Mouse (Mus musculus): ENCODE measurements at regions not wholly inside any gene's neighbourhood (a gene's known extent, or its start where the extent isn't known, plus 50 kb on each side); places are given as distances from the start of the nearest gene placed in this dataset.
A peak's percentile ranks its signal among the peaks of the same experiment; 100 is the strongest.
"Not testable (repeated sequence)": the region's sequence is repeated elsewhere in the genome, so short reads cannot be mapped to it uniquely, and the experiment has no call there.

DNA sequence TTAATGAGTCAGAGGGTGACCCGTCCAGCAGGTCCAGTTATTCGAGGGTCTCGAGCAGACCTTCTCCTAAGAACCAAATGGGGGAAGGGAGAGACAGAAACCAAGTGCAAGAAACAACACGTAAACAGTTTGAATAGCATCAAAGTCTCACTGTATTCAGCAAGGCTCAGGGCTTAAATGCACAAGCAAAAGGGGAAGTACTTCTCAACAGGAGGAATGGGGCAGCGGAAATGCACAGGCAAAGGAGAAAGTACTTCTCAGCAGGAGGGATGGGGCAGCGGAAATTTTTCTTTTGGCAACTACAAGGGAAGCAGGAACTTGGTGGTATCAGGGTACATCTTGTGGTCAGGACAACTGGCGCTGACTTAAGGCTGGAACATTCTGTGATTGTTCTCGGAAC, 330.6 kb downstream of the 9430069I07Rik start:
- H3K4me2 ChIP-seq (ENCODE audit: low read depth), result not testable (repeated sequence)

DNA sequence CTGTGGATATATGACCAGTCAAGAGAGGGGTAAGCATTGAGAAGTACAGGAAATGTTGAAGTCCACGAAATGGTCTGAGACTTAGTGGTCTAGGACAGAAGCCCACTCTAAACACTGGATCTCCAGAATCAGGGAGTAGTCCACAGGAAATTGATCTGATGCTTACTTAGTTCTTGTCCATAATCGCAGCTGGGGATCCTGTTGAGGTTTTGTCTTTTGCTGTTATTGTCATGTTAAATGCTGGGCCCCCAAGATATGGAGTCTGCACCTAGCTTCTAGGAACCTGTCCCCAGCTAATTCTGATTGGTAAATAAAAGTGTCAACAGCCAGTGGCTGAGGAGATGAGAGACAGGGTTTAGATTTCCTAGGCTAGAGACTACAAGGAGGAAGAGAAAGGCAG, 332.3 kb downstream of the 9430069I07Rik start:
- no peak overlapping the region for H3K27ac ChIP-seq (ENCODE audit: low read depth, low read length)
- ATAC-seq (ENCODE audit: insufficient read depth, low FRiP score, low TSS enrichment), result no peak
- no peaks in the 10 kb centered on the region for H3K36me3 ChIP-seq (ENCODE audit: control insufficient read depth, insufficient read depth, low read length)
- DNase-seq (ENCODE audit: low spot score), result no peak
- no peaks in the 10 kb centered on the region for H3K9me3 ChIP-seq (ENCODE audit: control insufficient read depth, low read length)
- H3K4me2 ChIP-seq (ENCODE audit: low read depth), result no peak overlapping the region
- H3K4me1 ChIP-seq (ENCODE audit: control insufficient read depth, insufficient read depth, low read length), result no peaks in the 10 kb centered on the region
- no peak overlapping the region for H3K9ac ChIP-seq (ENCODE audit: low read length)
- no peak overlapping the region for H3K4me3 ChIP-seq (ENCODE audit: low read depth, low read length)
- WGBS, result 89% methylated on average over 2 of the region's 2 CpGs
- no peaks in the 10 kb centered on the region for H3K27me3 ChIP-seq (ENCODE audit: control insufficient read depth, insufficient read depth, low read length)

More for the DNA sequence above, 330.6 kb downstream of the 9430069I07Rik start:
- H3K4me3 ChIP-seq (ENCODE audit: low read depth, low read length); H3K4me1 ChIP-seq (ENCODE audit: control insufficient read depth, insufficient read depth, low read length); DNase-seq (ENCODE audit: low spot score); H3K9ac ChIP-seq (ENCODE audit: low read length); ATAC-seq (ENCODE audit: insufficient read depth, low FRiP score, low TSS enrichment); H3K27me3 ChIP-seq (ENCODE audit: control insufficient read depth, insufficient read depth, low read length); H3K27ac ChIP-seq (ENCODE audit: low read depth, low read length); H3K36me3 ChIP-seq (ENCODE audit: control insufficient read depth, insufficient read depth, low read length); H3K9me3 ChIP-seq (ENCODE audit: control insufficient read depth, low read length): not testable (repeated sequence)
- WGBS, result 84% methylated on average over 8 of the region's 8 CpGs

DNA sequence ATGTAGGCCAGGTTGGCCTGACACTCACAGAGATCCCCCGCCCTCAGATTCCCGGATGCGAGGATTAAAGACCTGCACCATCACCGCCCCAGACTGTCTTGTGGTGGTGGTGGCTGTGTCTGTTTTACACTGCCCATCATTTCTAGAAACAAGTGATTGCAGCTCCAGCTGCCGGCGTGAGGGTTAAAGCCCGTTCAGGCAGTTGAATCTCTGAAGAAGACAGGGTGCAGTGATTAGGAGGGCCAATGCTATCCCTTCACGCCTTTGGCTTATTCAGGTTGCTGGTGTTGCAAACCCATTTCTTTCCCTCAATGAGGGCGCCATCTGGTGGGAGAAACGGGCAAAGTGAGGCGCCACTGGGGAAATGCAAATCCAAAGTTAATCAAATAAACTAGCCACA, 335.8 kb downstream of the 9430069I07Rik start:
- H3K4me3 ChIP-seq (ENCODE audit: low read depth, low read length), result no peak overlapping the region
- ATAC-seq (ENCODE audit: insufficient read depth, low FRiP score, low TSS enrichment), result peak; percentile 45; the same call in 1 of the 2 replicates
- no peaks in the 10 kb centered on the region for H3K36me3 ChIP-seq (ENCODE audit: control insufficient read depth, insufficient read depth, low read length)
- H3K4me1 ChIP-seq (ENCODE audit: control insufficient read depth, insufficient read depth, low read length), result no peaks in the 10 kb centered on the region
- no peaks in the 10 kb centered on the region for H3K9me3 ChIP-seq (ENCODE audit: control insufficient read depth, low read length)
- H3K9ac ChIP-seq (ENCODE audit: low read length), result no peak overlapping the region
- WGBS, result 25% methylated on average over 11 of the region's 11 CpGs
- no peak overlapping the region for H3K27ac ChIP-seq (ENCODE audit: low read depth, low read length)
- DNase-seq (ENCODE audit: low spot score), result peak; percentile 80
- H3K4me2 ChIP-seq (ENCODE audit: low read depth), result no peak overlapping the region
- no peaks in the 10 kb centered on the region for H3K27me3 ChIP-seq (ENCODE audit: control insufficient read depth, insufficient read depth, low read length)

DNA sequence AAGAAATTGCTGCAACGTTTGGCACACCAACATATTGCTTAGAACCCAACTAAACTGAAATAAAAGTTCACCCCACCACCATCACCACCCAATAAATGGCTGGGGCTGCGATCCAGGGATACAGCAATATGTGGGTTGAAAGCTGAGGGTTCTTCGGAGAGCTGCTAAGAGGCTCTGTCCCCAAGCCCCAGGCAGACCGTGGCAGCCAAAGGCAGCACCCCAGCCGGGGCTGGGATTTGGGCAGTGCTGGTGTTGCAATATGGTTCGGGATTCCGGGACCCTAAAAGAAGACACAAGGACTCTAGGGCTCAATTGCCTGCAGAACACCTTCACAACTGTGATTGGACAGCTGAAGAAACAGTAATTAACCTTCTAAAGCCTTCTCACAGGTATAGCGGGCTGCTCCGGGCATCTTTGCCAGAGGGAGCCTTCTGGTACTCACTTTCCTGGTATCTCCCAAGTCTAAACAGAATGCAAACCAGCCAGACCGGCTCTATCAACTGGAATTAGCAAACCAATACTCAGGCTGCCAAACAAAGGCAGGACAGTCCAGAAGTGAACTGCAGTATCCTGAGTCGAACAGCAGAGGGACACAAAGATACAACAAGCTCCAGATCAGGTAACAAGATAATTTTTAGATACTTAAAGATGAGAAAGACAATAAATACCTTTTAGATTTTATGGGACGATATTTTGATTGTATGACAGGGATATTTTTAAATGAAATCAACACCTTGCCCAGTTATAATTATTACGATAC, 341.1 kb downstream of the 9430069I07Rik start:
- Histone ChIP-seq H3K9ac (ENCODE audit: low read length) (no peak overlapping the region), H3K27ac (ENCODE audit: low read depth, low read length) (no peak overlapping the region), H3K36me3 (ENCODE audit: control insufficient read depth, insufficient read depth, low read length) (no peaks in the 10 kb centered on the region), H3K9me3 (ENCODE audit: control insufficient read depth, low read length) (no peaks in the 10 kb centered on the region), H3K4me3 (ENCODE audit: low read depth, low read length) (no peak overlapping the region), H3K4me1 (ENCODE audit: control insufficient read depth, insufficient read depth, low read length) (no peaks in the 10 kb centered on the region), H3K27me3 (ENCODE audit: control insufficient read depth, insufficient read depth, low read length) (no peaks in the 10 kb centered on the region), H3K4me2 (ENCODE audit: low read depth) (no peak overlapping the region)
- no peak for ATAC-seq (ENCODE audit: insufficient read depth, low FRiP score, low TSS enrichment)
- 51% methylated on average over 13 of the region's 13 CpGs for WGBS
- peak; percentile 45 for DNase-seq (ENCODE audit: low spot score)

DNA sequence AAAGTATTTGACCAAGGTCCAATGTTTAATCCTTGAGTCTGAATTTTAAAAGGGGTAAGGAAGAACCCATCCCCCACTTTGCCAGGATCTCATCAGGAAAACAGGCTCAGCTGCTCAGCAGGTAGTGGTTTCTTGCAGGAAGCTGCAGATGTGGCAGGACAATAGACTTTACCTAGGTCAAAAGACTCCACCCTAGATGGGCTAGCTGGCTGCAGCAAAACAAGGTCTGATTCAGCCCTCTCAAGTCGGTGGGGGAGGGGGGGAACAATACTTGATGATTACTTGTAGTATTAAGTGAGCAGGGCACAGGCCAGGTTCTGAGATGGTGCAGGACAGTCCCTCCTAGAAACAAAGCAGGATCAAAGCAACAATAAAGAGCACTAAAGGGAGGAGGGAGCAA, 349.1 kb downstream of the 9430069I07Rik start:
- Histone ChIP-seq H3K4me1 (ENCODE audit: control insufficient read depth, insufficient read depth, low read length) (no peaks in the 10 kb centered on the region), H3K4me2 (ENCODE audit: low read depth) (no peak overlapping the region), H3K27me3 (ENCODE audit: control insufficient read depth, insufficient read depth, low read length) (no peaks in the 10 kb centered on the region), H3K36me3 (ENCODE audit: control insufficient read depth, insufficient read depth, low read length) (no peaks in the 10 kb centered on the region), H3K27ac (ENCODE audit: low read depth, low read length) (no peak overlapping the region), H3K9me3 (ENCODE audit: control insufficient read depth, low read length) (no peaks in the 10 kb centered on the region), H3K9ac (ENCODE audit: low read length) (no peak overlapping the region), H3K4me3 (ENCODE audit: low read depth, low read length) (no peak overlapping the region)
- DNase-seq (ENCODE audit: low spot score) (no peak), ATAC-seq (ENCODE audit: insufficient read depth, low FRiP score, low TSS enrichment) (no peak)
- WGBS, result 41% methylated on average over 1 of the region's 1 CpGs

DNA sequence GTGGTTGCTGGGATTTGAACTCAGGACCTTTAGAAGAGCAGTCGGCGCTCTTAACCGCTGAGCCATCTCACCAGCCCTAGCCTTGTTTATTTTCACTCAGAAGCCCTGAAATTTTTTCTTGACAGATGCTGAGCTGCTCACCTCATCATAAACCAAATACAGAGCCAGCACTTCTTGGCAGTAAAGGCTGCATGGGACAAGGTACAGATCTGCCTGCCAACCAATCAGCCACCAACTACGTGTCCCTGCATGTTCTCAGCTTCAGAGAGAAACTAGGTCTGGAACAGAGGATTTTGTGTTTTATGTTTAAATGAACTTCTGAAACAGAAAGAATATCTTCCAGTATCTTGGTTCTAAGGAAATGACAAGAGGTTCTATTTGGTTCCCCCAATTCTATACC, 365.3 kb downstream of the 9430069I07Rik start:
- Histone ChIP-seq H3K9ac (ENCODE audit: low read length) (no peak overlapping the region), H3K36me3 (ENCODE audit: control insufficient read depth, insufficient read depth, low read length) (no peaks in the 10 kb centered on the region), H3K4me2 (ENCODE audit: low read depth) (no peak overlapping the region), H3K27me3 (ENCODE audit: control insufficient read depth, insufficient read depth, low read length) (no peaks in the 10 kb centered on the region), H3K9me3 (ENCODE audit: control insufficient read depth, low read length) (no peaks in the 10 kb centered on the region), H3K27ac (ENCODE audit: low read depth, low read length) (no peak overlapping the region), H3K4me1 (ENCODE audit: control insufficient read depth, insufficient read depth, low read length) (no peaks in the 10 kb centered on the region), H3K4me3 (ENCODE audit: low read depth, low read length) (no peak overlapping the region)
- 93% methylated on average over 4 of the region's 4 CpGs for WGBS
- no peak for ATAC-seq (ENCODE audit: insufficient read depth, low FRiP score, low TSS enrichment)
- no peak for DNase-seq (ENCODE audit: low spot score)

DNA sequence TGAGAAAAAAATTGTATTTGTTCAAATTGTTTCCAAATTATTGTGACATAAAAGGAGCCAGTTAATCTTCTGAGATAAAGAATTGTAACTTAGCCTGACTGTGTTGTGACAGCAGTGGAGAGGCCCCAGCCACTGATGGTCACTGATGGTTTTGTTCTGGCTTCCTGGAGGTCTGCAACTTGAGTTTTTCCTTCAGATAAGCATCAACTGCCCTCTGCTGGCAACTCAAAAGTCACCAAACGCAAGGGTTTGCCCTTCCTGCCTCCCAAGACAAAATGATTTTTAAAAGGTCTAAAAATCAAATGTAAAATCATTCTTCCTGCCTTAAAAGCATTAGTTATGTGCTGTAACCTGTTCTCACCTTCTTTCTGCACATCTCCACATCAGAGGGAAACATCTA, 382.6 kb downstream of the 9430069I07Rik start:
- no peaks in the 10 kb centered on the region for H3K4me1 ChIP-seq (ENCODE audit: control insufficient read depth, insufficient read depth, low read length)
- ATAC-seq (ENCODE audit: insufficient read depth, low FRiP score, low TSS enrichment) (no peak), DNase-seq (ENCODE audit: low spot score) (peak; percentile 28)
- H3K9ac ChIP-seq (ENCODE audit: low read length), result no peak overlapping the region
- H3K36me3 ChIP-seq (ENCODE audit: control insufficient read depth, insufficient read depth, low read length), result no peaks in the 10 kb centered on the region
- H3K9me3 ChIP-seq (ENCODE audit: control insufficient read depth, low read length), result no peaks in the 10 kb centered on the region
- no peaks in the 10 kb centered on the region for H3K27me3 ChIP-seq (ENCODE audit: control insufficient read depth, insufficient read depth, low read length)
- 47% methylated on average over 1 of the region's 1 CpGs for WGBS
- no peak overlapping the region for H3K27ac ChIP-seq (ENCODE audit: low read depth, low read length)
- no peak overlapping the region for H3K4me2 ChIP-seq (ENCODE audit: low read depth)
- no peak overlapping the region for H3K4me3 ChIP-seq (ENCODE audit: low read depth, low read length)

DNA sequence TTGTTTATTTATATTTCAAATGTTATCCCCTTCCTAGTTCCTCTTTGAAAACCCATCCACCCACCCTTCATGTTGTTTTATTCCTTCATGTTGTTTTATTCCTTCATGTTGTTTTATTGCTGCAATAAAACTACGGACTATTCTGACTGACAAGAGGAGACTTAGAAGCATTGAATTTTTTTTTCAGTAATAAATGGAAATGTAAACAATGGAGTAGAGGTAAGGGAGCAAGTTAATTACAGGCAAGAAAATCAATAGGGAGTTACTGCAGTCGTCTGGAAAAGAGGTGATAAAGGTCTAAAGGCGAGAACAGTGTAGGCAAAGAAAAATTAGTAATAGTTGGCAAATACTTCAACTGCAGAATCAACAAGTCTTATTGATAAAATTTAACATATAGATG, 384.2 kb downstream of the 9430069I07Rik start:
- Histone ChIP-seq H3K9ac (ENCODE audit: low read length) (no peak overlapping the region), H3K4me3 (ENCODE audit: low read depth, low read length) (no peak overlapping the region), H3K4me2 (ENCODE audit: low read depth) (no peak overlapping the region), H3K27ac (ENCODE audit: low read depth, low read length) (no peak overlapping the region), H3K9me3 (ENCODE audit: control insufficient read depth, low read length) (no peaks in the 10 kb centered on the region), H3K27me3 (ENCODE audit: control insufficient read depth, insufficient read depth, low read length) (no peaks in the 10 kb centered on the region), H3K36me3 (ENCODE audit: control insufficient read depth, insufficient read depth, low read length) (no peaks in the 10 kb centered on the region), H3K4me1 (ENCODE audit: control insufficient read depth, insufficient read depth, low read length) (no peaks in the 10 kb centered on the region)
- 40% methylated on average over 3 of the region's 3 CpGs for WGBS
- DNase-seq (ENCODE audit: low spot score) (no peak), ATAC-seq (ENCODE audit: insufficient read depth, low FRiP score, low TSS enrichment) (no peak)

DNA sequence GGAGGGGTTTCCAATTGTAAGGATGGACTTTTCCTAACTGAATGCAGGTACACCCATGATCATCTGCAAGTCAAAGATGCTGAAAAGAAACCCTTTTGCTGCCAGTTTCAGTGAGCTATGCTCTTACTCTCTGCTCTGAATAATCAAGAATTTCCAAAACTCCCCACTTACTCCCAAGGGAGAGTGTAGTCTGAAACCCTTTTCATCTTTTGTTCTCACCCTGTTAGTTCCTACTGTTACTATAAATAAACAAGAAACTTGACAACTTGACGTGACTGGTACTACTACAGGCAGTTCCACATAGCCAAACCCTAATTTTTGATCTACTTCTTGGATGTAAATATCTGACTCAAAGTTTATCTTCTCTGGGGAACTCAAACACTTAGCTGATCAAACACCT, 388.3 kb downstream of the 9430069I07Rik start:
- Histone ChIP-seq H3K4me3 (ENCODE audit: low read depth, low read length) (no peak overlapping the region), H3K9me3 (ENCODE audit: control insufficient read depth, low read length) (no peaks in the 10 kb centered on the region), H3K27me3 (ENCODE audit: control insufficient read depth, insufficient read depth, low read length) (no peaks in the 10 kb centered on the region), H3K36me3 (ENCODE audit: control insufficient read depth, insufficient read depth, low read length) (no peaks in the 10 kb centered on the region), H3K9ac (ENCODE audit: low read length) (no peak overlapping the region), H3K4me1 (ENCODE audit: control insufficient read depth, insufficient read depth, low read length) (no peaks in the 10 kb centered on the region), H3K27ac (ENCODE audit: low read depth, low read length) (no peak overlapping the region), H3K4me2 (ENCODE audit: low read depth) (no peak overlapping the region)
- ATAC-seq (ENCODE audit: insufficient read depth, low FRiP score, low TSS enrichment), result no peak
- no peak for DNase-seq (ENCODE audit: low spot score)
- 50% methylated on average over 1 of the region's 1 CpGs for WGBS
